Mouse (Mus musculus): Measurements from ENCODE around the gene Lrrc25.

Lrrc25 gene

GRCm38 (mm10) chr8:70599507-70600290 lies 16.3 kb upstream of the Lrrc25 start:
- no peak for DNase-seq (ENCODE audit: low spot score in 2 of 2)

GRCm38 (mm10) chr8:70600473-70601270 lies 15.3 kb upstream of the Lrrc25 start:
- DNase-seq (ENCODE audit: low spot score in 2 of 2): no peak

GRCm38 (mm10) chr8:70601271-70601649 lies 14.7 kb upstream of the Lrrc25 start:
- DNase-seq (ENCODE audit: low spot score in 2 of 2): peak in 1 of 2 experiments; percentile 81

- no peak for DNase-seq (ENCODE audit: low spot score in 2 of 2)
Observed at GRCm38 (mm10) chr8:70602139-70602811, 13.7 kb upstream of the Lrrc25 start.

- no peak for DNase-seq (ENCODE audit: low spot score in 2 of 2)
Observed at GRCm38 (mm10) chr8:70604558-70604957, 11.4 kb upstream of the Lrrc25 start.

- no peak for DNase-seq (ENCODE audit: low spot score in 2 of 2)
Observed at GRCm38 (mm10) chr8:70605871-70606779, 9.8 kb upstream of the Lrrc25 start.

- no peak for DNase-seq (ENCODE audit: low spot score in 2 of 2)
Observed at GRCm38 (mm10) chr8:70606780-70607602, 9.0 kb upstream of the Lrrc25 start.

GRCm38 (mm10) chr8:70607603-70607897 lies 8.4 kb upstream of the Lrrc25 start:
- no peak for DNase-seq (ENCODE audit: low spot score in 2 of 2)

- DNase-seq (ENCODE audit: low spot score in 2 of 2): no peak
Observed at GRCm38 (mm10) chr8:70607898-70608748, 7.8 kb upstream of the Lrrc25 start.

GRCm38 (mm10) chr8:70608749-70609367 lies 7.1 kb upstream of the Lrrc25 start, which contains the start of gene Ssbp4:
Gene Ssbp4, minus strand, starts transcription at chr8:70608872.
- DNase-seq (ENCODE audit: low spot score in 2 of 2): no peak

- DNase-seq (ENCODE audit: low spot score in 2 of 2): peak in 1 of 2 experiments; percentile 74
Observed at GRCm38 (mm10) chr8:70609368-70609848, 6.5 kb upstream of the Lrrc25 start.

- peak in 1 of 2 experiments; percentile 91 for DNase-seq (ENCODE audit: low spot score in 2 of 2)
Observed at GRCm38 (mm10) chr8:70609849-70610795, 5.8 kb upstream of the Lrrc25 start.

GRCm38 (mm10) chr8:70610796-70611771 lies 4.9 kb upstream of the Lrrc25 start:
- DNase-seq (ENCODE audit: low spot score in 2 of 2): peak in 1 of 2 experiments; percentile 79

- DNase-seq (ENCODE audit: low spot score in 2 of 2): peak in 1 of 2 experiments; percentile 92
Observed at GRCm38 (mm10) chr8:70611849-70612248, 4.1 kb upstream of the Lrrc25 start.

- DNase-seq (ENCODE audit: low spot score in 2 of 2): no peak
Observed at GRCm38 (mm10) chr8:70613763-70614162, 2.2 kb upstream of the Lrrc25 start.

- no peak for DNase-seq (ENCODE audit: low spot score in 2 of 2)
Observed at GRCm38 (mm10) chr8:70614469-70614868, 1.5 kb upstream of the Lrrc25 start.

- DNase-seq (ENCODE audit: low spot score in 2 of 2): no peak
Observed at GRCm38 (mm10) chr8:70615281-70615680, 674 bp upstream of the Lrrc25 start.

Measured in left cerebral cortex, adult 9 months (tissue).